Mouse (Mus musculus) adrenal gland (tissue): Measurements from ENCODE around the gene Hoxd10.

ENCODE experiments used
- intact Hi-C: fragments of 180-260 bp; cut with DNase I; formaldehyde crosslinking; loops from one replicate; pipeline ENCODE4 v1.15.1; 2025
- microRNA-seq, 2 experiments: library from miRNA; unstranded; fragments of <30 nt; microRNA quantifications; one replicate each; pipeline ENCODE4; 2019

Hoxd10 gene

GRCm38 (mm10) chr2:74739869-74740268 lies 48.1 kb downstream of the Hoxd10 start:
- intact Hi-C loops: no loop called here

GRCm38 (mm10) chr2:74740311-74741091 lies 48.8 kb downstream of the Hoxd10 start:
- intact Hi-C loops: no loop called here

GRCm38 (mm10) chr2:74741252-74741978 lies 49.7 kb downstream of the Hoxd10 start:
- intact Hi-C loops: no loop called here

- intact Hi-C loops: no loop called here
Measured at GRCm38 (mm10) chr2:74741979-74742277, 50.2 kb downstream of the Hoxd10 start.

Small RNA genes within 50 kb of the gene (microRNA-seq; reads per million reads assigned to microRNA genes)
- gene Gm44463 (0 reads per million in 2 experiments), gene Mir10b (17,403 to 34,599 reads per million in 2 experiments)
